Mouse (Mus musculus) limb, embryonic 15.5 days (tissue): ENCODE measurements around the gene St3gal2. TPM values are rescaled to one million over a fixed set of nuclear protein-coding genes. Genes with fewer than 3 reads are reported as not detected.

Experiments
- ATAC-seq: fragments of 200-750 bp; cut with Nextera tagmentation; 2 replicates; pipeline ENCODE4 v1.8.0; 2017; ENCODE audit warnings: low read depth, moderate TSS enrichment; ENCODE audit not compliant: insufficient number of reproducible peaks, low FRiP score, low TSS enrichment
- H3K27ac ChIP-seq: fragments of 300-500 bp; sonication (generic); 2 replicates; pipeline ENCODE4 v1.5.1; 2015; ENCODE audit warnings: moderate library complexity, mild to moderate bottlenecking, inconsistent platforms
- H3K27me3 ChIP-seq: fragments of 300-500 bp; sonication (generic); 2 replicates; pipeline ENCODE4 v1.6.1; 2015; ENCODE audit warnings: inconsistent platforms
- H3K36me3 ChIP-seq: fragments of 300-500 bp; sonication (generic); 2 replicates; pipeline ENCODE4 v1.6.1; 2015; ENCODE audit warnings: inconsistent platforms
- H3K4me1 ChIP-seq: fragments of 300-500 bp; sonication (generic); 2 replicates; pipeline ENCODE4 v1.6.1; 2015; ENCODE audit warnings: inconsistent platforms
- H3K4me2 ChIP-seq: fragments of 300-500 bp; sonication (generic); 2 replicates; pipeline ENCODE4 v1.6.1; 2015; ENCODE audit warnings: mild to moderate bottlenecking, inconsistent platforms
- H3K4me3 ChIP-seq: fragments of 300-500 bp; sonication (generic); 2 replicates; pipeline ENCODE4 v1.5.1; 2015; ENCODE audit warnings: mild to moderate bottlenecking, inconsistent platforms
- H3K9ac ChIP-seq: fragments of 300-500 bp; sonication (generic); 2 replicates; pipeline ENCODE4 v1.6.1; 2015; ENCODE audit warnings: inconsistent platforms
- H3K9me3 ChIP-seq: fragments of 300-500 bp; sonication (generic); 2 replicates; pipeline ENCODE4 v1.6.1; 2016; ENCODE audit warnings: inconsistent platforms
- WGBS: fragments of 180-500 bp; shearing (Covaris S2); methylation state at CpG from one replicate; pipeline ENCODE4 v1.1.7; 2015; 5-methylcytosine and 5-hydroxymethylcytosine counted together
- polyA plus RNA-seq: library from polyadenylated mRNA; unstranded; fragments of >200 nt; fragmentation: Nextera tagmentation; extraction: Ambion mirVana; gene quantifications from 2 replicates; pipeline ENCODE4 v1.2.1, GENCODE M21; 2015

The St3gal2 gene
- polyA plus RNA-seq, 1 experiment from 2014 or later, result 32.6 TPM

- Histone ChIP-seq H3K4me1 (peaks cover 10% of the 10 kb centered on the region; the same call in 1 of the 2 replicates), H3K27ac (no peak overlapping the region), H3K4me3 (no peak overlapping the region), H3K9ac (no peak overlapping the region), H3K27me3 (no peaks in the 10 kb centered on the region), H3K36me3 (peaks cover 14% of the 10 kb centered on the region), H3K9me3 (no peaks in the 10 kb centered on the region), H3K4me2 (no peak overlapping the region)
- no peak for ATAC-seq
- WGBS, result 78% methylated on average over 3 of the region's 3 CpGs
Observed at GRCm38 (mm10) chr8:110932444-110932843, 12.7 kb downstream of the St3gal2 start.

GRCm38 (mm10) chr8:110933272-110933671 lies 13.6 kb downstream of the St3gal2 start:
- no peak overlapping the region for H3K9ac ChIP-seq
- peaks cover 12% of the 10 kb centered on the region; the same call in 1 of the 2 replicates for H3K4me1 ChIP-seq
- H3K36me3 ChIP-seq, result peaks cover 14% of the 10 kb centered on the region
- H3K4me2 ChIP-seq, result no peak overlapping the region
- H3K27me3 ChIP-seq, result no peaks in the 10 kb centered on the region
- no peak overlapping the region for H3K27ac ChIP-seq
- 81% methylated on average over 2 of the region's 2 CpGs for WGBS
- ATAC-seq, result no peak
- H3K9me3 ChIP-seq, result no peaks in the 10 kb centered on the region
- no peak overlapping the region for H3K4me3 ChIP-seq

DNA sequence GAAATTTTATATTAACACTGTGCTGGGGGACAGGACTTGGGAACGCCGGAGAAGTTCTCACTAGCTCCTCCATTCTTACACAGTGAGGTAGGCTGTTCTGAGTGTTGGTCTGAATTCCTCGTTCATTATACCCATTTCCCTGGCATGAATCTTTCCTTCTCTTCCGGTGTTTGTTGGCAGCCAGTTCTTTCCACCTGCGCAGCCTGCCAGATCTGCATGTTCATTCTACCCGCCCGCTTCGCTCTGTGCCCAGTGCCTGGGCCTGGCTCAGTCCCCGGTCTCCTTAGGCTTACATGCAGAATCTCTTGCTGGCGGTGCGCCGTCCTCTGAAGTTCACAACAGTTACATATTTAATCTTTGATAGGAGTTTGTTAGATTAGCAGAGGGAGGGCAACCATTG lies 16.5 kb downstream of the St3gal2 start:
- Histone ChIP-seq H3K36me3 (peaks cover 10% of the 10 kb centered on the region), H3K4me3 (no peak overlapping the region), H3K9ac (no peak overlapping the region), H3K9me3 (no peaks in the 10 kb centered on the region), H3K4me2 (no peak overlapping the region), H3K27ac (no peak overlapping the region), H3K4me1 (peaks cover 27% of the 10 kb centered on the region), H3K27me3 (no peaks in the 10 kb centered on the region)
- WGBS, result 87% methylated on average over 12 of the region's 12 CpGs
- ATAC-seq, result no peak

- H3K36me3 ChIP-seq, result peaks cover 5% of the 10 kb centered on the region; the same call in 1 of the 2 replicates
- peaks cover 40% of the 10 kb centered on the region for H3K4me1 ChIP-seq
- H3K27ac ChIP-seq, result peak overlapping the region; percentile 48
- no peaks in the 10 kb centered on the region for H3K27me3 ChIP-seq
- 54% methylated on average over 6 of the region's 6 CpGs for WGBS
- ATAC-seq, result peak; percentile 49; the same call in 1 of the 2 replicates
- no peak overlapping the region for H3K4me2 ChIP-seq
- H3K9me3 ChIP-seq, result no peaks in the 10 kb centered on the region
- H3K9ac ChIP-seq, result no peak overlapping the region
- H3K4me3 ChIP-seq, result no peak overlapping the region
Observed at GRCm38 (mm10) chr8:110938882-110939589, 19.3 kb downstream of the St3gal2 start.

DNA sequence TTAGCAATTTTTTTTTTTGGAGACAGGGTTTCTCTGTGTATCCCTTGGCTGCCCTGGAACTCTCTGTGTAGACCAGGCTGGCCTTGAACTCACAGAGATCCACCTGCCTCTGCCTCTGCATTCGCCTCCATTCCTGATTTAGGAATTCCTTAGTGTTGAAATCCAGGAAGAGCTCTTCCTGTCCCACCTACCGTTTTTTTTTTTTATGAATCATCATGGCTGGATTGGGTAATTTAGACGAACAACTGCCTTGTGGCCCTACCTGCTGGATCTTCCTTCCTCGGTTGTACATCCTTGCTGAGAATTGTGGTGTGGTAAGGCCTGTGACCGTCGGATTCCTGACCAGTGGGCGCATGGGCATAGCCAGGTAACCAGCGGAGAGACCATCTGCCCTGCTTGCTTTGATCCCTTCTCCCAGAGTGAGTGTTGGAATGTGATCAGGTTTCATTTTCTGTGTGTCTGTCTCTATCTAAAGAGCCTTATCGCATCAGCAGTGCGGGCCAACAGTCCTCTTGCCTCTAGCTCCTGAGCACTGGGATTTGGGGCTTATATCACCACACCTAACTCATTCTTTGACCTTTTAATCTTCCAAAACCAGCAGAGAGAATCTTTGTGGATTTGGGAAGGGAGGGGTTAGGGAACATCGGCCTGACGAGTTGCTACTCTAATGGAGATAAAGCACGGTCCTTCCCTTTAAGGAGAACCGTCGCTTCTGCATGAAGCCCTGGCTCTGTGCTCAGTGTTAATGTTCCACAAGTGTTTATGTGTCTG lies 21.1 kb downstream of the St3gal2 start:
- no peaks in the 10 kb centered on the region for H3K9me3 ChIP-seq
- H3K4me1 ChIP-seq, result peaks cover 40% of the 10 kb centered on the region
- H3K9ac ChIP-seq, result no peak overlapping the region
- peak overlapping the region; percentile 76 for H3K27ac ChIP-seq
- H3K36me3 ChIP-seq, result no peaks in the 10 kb centered on the region
- 75% methylated on average over 15 of the region's 15 CpGs for WGBS
- no peak overlapping the region for H3K4me3 ChIP-seq
- H3K4me2 ChIP-seq, result no peak overlapping the region
- no peak for ATAC-seq
- H3K27me3 ChIP-seq, result no peaks in the 10 kb centered on the region

- ATAC-seq, result peak; percentile 59; the same call in 1 of the 2 replicates
- H3K4me2 ChIP-seq, result no peak overlapping the region
Observed at GRCm38 (mm10) chr8:110941453-110941948, 21.8 kb downstream of the St3gal2 start.

GRCm38 (mm10) chr8:110944276-110944876 lies 24.7 kb downstream of the St3gal2 start:
- Histone ChIP-seq H3K27me3 (no peaks in the 10 kb centered on the region), H3K4me1 (peaks cover 22% of the 10 kb centered on the region), H3K9me3 (no peaks in the 10 kb centered on the region), H3K9ac (no peak overlapping the region), H3K4me3 (no peak overlapping the region), H3K4me2 (no peak overlapping the region), H3K27ac (no peak overlapping the region), H3K36me3 (no peaks in the 10 kb centered on the region)
- no peak for ATAC-seq
- WGBS, result 81% methylated on average over 7 of the region's 7 CpGs

More at GRCm38 (mm10) chr8:110941453-110941948, 21.8 kb downstream of the St3gal2 start:
- Histone ChIP-seq H3K27me3 (no peaks in the 10 kb centered on the region), H3K9ac (no peak overlapping the region), H3K36me3 (no peaks in the 10 kb centered on the region), H3K27ac (peak overlapping the region; percentile 76), H3K4me1 (peaks cover 36% of the 10 kb centered on the region), H3K9me3 (no peaks in the 10 kb centered on the region), H3K4me3 (no peak overlapping the region)
- 43% methylated on average over 10 of the region's 10 CpGs for WGBS

DNA sequence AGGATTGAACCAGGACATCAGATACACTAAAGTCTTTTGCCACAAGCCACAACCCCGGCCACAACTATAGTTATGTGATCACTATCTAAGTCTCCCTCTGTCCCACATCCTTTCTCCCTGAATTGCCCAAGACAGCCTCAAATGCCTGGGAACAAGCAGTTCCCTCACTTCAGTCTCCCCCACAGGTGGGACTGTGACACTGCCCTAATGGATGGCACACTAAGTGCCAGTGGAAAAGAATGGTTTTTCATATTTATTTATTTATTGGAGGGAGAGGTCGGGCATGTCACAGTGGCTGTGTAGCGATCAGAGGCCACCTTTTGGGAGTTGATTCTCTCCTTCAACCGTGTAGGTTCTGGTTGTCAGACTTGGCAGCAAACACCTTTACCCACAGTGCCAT lies 26.0 kb downstream of the St3gal2 start:
- 81% methylated on average over 4 of the region's 4 CpGs for WGBS

DNA sequence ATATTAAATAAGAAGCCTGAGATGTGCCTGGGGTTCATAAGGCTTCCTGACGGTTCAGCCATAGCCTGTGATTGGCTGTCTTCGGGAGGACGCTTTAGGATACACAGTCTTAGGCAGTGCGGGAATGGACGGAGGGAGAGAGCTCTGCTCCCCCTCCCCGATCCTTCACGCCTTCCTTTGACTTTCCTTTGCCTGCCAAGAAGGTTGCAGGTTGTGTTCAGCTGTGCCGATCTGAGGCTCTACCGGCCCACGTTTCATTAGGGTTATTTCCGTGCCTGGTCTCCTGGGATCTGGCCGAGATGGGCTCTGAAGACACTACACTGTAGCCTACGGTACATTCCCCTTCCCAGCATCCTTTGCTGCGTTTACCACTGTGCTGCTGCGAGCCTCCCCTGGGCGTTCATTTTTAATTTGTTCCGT lies 30.4 kb downstream of the St3gal2 start:
- Histone ChIP-seq H3K4me3 (no peak overlapping the region), H3K36me3 (peaks cover 9% of the 10 kb centered on the region), H3K9me3 (no peaks in the 10 kb centered on the region), H3K4me2 (no peak overlapping the region), H3K27me3 (no peaks in the 10 kb centered on the region), H3K4me1 (peaks cover 9% of the 10 kb centered on the region), H3K9ac (no peak overlapping the region), H3K27ac (no peak overlapping the region)
- 64% methylated on average over 17 of the region's 17 CpGs for WGBS
- ATAC-seq, result peak; percentile 61; the same call in 1 of the 2 replicates

More for the DNA sequence above, 26.0 kb downstream of the St3gal2 start:
- Histone ChIP-seq H3K36me3 (no peaks in the 10 kb centered on the region), H3K4me2 (no peak overlapping the region), H3K4me1 (peaks cover 26% of the 10 kb centered on the region), H3K9ac (no peak overlapping the region), H3K4me3 (no peak overlapping the region), H3K9me3 (no peaks in the 10 kb centered on the region), H3K27ac (no peak overlapping the region), H3K27me3 (no peaks in the 10 kb centered on the region)
- ATAC-seq, result no peak

- WGBS, result 72% methylated on average over 8 of the region's 8 CpGs
- Histone ChIP-seq H3K36me3 (peaks cover 40% of the 10 kb centered on the region), H3K27ac (no peak overlapping the region), H3K4me2 (no peak overlapping the region), H3K4me1 (peaks cover 9% of the 10 kb centered on the region), H3K27me3 (no peaks in the 10 kb centered on the region), H3K9me3 (no peaks in the 10 kb centered on the region), H3K4me3 (no peak overlapping the region), H3K9ac (no peak overlapping the region)
- ATAC-seq, result no peak
Observed at GRCm38 (mm10) chr8:110954776-110955175, 35.1 kb downstream of the St3gal2 start.

- ATAC-seq, result no peak; the same call in 1 of the 2 replicates
- no peak overlapping the region for H3K4me2 ChIP-seq
- no peaks in the 10 kb centered on the region for H3K27me3 ChIP-seq
- H3K4me1 ChIP-seq, result 0 out of 2 replicates have a peak, but pooled peaks cover 2% of the 10 kb centered on the region
- no peak overlapping the region for H3K27ac ChIP-seq
- H3K4me3 ChIP-seq, result no peak overlapping the region
- no peaks in the 10 kb centered on the region for H3K9me3 ChIP-seq
- peaks cover 51% of the 10 kb centered on the region for H3K36me3 ChIP-seq
- WGBS, result 80% methylated on average over 15 of the region's 15 CpGs
- no peak overlapping the region for H3K9ac ChIP-seq
Observed at GRCm38 (mm10) chr8:110956619-110957450, 37.1 kb downstream of the St3gal2 start.
